Mouse (Mus musculus): ENCODE data around the gene Ccdc42. TPM values are rescaled to one million over a fixed set of nuclear protein-coding genes. Genes with fewer than 3 reads are reported as not detected.

The Ccdc42 gene
- polyA plus RNA-seq, 1 experiment from 2014 or later = 0.25 TPM

DNA sequence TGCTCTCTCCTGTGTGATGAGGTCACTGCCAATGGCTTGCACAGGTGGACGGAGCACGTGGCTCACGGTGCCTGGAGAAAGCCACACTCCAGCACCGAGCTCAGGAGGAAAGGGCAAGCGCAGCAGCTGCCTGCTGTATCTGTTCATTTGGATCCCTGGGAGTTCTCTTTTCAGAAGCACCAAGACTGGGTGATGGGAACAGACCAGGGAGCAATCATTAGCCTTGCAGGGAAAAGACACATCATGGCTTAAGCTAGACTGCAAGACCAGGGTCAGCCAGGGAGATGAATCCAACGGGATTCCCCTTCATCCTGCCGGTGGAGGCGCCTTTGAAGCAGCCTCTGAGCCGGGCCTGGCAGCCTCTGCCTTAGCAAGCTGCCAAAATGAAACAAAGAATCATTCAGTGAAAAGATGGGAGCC, 7.3 kb upstream of the Ccdc42 start:
- no peak overlapping the region for H3K4me3 ChIP-seq (replicated peaks; ENCODE audit: low read length)
- no peaks in the 10 kb centered on the region for H3K27me3 ChIP-seq (ENCODE audit: control insufficient read depth, insufficient read depth, low read length)
- no peaks in the 10 kb centered on the region for H3K36me3 ChIP-seq (replicated peaks; ENCODE audit: control insufficient read depth, insufficient read depth)
- peak; percentile 40; the same call in 1 of the 2 replicates for ATAC-seq (ENCODE audit: low FRiP score)
- H3K27ac ChIP-seq = peak overlapping the region; percentile 15
- peaks cover 14% of the 10 kb centered on the region for H3K4me1 ChIP-seq (replicated peaks; ENCODE audit: control insufficient read depth, insufficient read depth, low read length)
- H3K9me3 ChIP-seq (ENCODE audit: control insufficient read depth, low read length) = no peaks in the 10 kb centered on the region
- peak; percentile 71 for DNase-seq (ENCODE audit: low spot score)
- 21% methylated on average over 9 of the region's 9 CpGs for WGBS
- H3K9ac ChIP-seq = 0 out of 2 replicates have a peak overlapping the region, but pooled peaks have one; percentile 25
- no peak overlapping the region for H3K4me2 ChIP-seq (replicated peaks)

GRCm38 (mm10) chr11:68580566-68580965, 6.3 kb upstream of the Ccdc42 start:
- DNase-seq (ENCODE audit: low spot score) = no peak
- ATAC-seq (ENCODE audit: low FRiP score) = no peak
- Histone ChIP-seq H3K9me3 (ENCODE audit: control insufficient read depth, low read length) (no peaks in the 10 kb centered on the region), H3K4me3 (replicated peaks; ENCODE audit: low read length) (no peak overlapping the region), H3K4me2 (replicated peaks) (no peak overlapping the region), H3K27ac (0 out of 2 replicates have a peak overlapping the region, but pooled peaks have one; percentile 15), H3K4me1 (replicated peaks; ENCODE audit: control insufficient read depth, insufficient read depth, low read length) (peaks cover 16% of the 10 kb centered on the region), H3K9ac (no peak overlapping the region), H3K27me3 (ENCODE audit: control insufficient read depth, insufficient read depth, low read length) (no peaks in the 10 kb centered on the region), H3K36me3 (replicated peaks; ENCODE audit: control insufficient read depth, insufficient read depth) (no peaks in the 10 kb centered on the region)
- WGBS = 46% methylated on average over 6 of the region's 6 CpGs

- no peak overlapping the region for H3K4me3 ChIP-seq (replicated peaks; ENCODE audit: low read length)
- H3K36me3 ChIP-seq (replicated peaks; ENCODE audit: control insufficient read depth, insufficient read depth) = no peaks in the 10 kb centered on the region
- no peaks in the 10 kb centered on the region for H3K27me3 ChIP-seq (ENCODE audit: control insufficient read depth, insufficient read depth, low read length)
- DNase-seq (ENCODE audit: low spot score) = peak; percentile 77
- 0 out of 2 replicates have a peak, but pooled peaks have one; percentile 39 for ATAC-seq (ENCODE audit: low FRiP score)
- peaks cover 16% of the 10 kb centered on the region for H3K4me1 ChIP-seq (replicated peaks; ENCODE audit: control insufficient read depth, insufficient read depth, low read length)
- H3K9ac ChIP-seq = no peak overlapping the region
- H3K27ac ChIP-seq = peak overlapping the region; percentile 72
- no peaks in the 10 kb centered on the region for H3K9me3 ChIP-seq (ENCODE audit: control insufficient read depth, low read length)
- 54% methylated on average over 13 of the region's 13 CpGs for WGBS
- peak overlapping the region; percentile 24; the same call in 1 of the 2 replicates for H3K4me2 ChIP-seq (replicated peaks)
Observed at GRCm38 (mm10) chr11:68583225-68583624, 3.6 kb upstream of the Ccdc42 start.

GRCm38 (mm10) chr11:68583906-68584480, 2.8 kb upstream of the Ccdc42 start:
- peaks cover 16% of the 10 kb centered on the region for H3K4me1 ChIP-seq (replicated peaks; ENCODE audit: control insufficient read depth, insufficient read depth, low read length)
- no peak overlapping the region for H3K4me2 ChIP-seq (replicated peaks)
- no peaks in the 10 kb centered on the region for H3K9me3 ChIP-seq (ENCODE audit: control insufficient read depth, low read length)
- H3K27me3 ChIP-seq (ENCODE audit: control insufficient read depth, insufficient read depth, low read length) = no peaks in the 10 kb centered on the region
- no peak for ATAC-seq (ENCODE audit: low FRiP score)
- H3K27ac ChIP-seq = peak overlapping the region; percentile 72
- H3K36me3 ChIP-seq (replicated peaks; ENCODE audit: control insufficient read depth, insufficient read depth) = no peaks in the 10 kb centered on the region
- H3K9ac ChIP-seq = no peak overlapping the region
- H3K4me3 ChIP-seq (replicated peaks; ENCODE audit: low read length) = no peak overlapping the region
- WGBS = 58% methylated on average over 8 of the region's 8 CpGs
- peak; percentile 45 for DNase-seq (ENCODE audit: low spot score)

DNA sequence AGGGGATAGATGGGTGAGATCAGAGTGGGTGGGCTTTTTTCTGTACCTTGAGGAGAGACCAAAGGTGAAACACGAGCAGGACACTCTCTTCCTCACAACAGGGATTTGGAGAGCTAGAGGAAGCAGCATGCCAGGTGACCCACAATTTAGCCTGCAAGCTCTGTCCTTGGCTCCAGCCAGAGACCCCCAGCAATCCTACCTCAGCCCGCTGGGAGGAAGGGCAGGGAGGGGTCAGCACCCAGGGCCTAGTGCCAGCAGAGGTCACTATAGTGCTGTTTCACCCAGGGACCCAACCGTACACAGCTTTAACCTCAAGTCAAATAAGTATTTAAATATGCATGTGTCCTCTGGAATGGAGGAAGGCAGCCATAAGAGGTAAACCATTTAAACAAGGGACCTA, 931 bp upstream of the Ccdc42 start:
- DNase-seq (ENCODE audit: low spot score) = no peak
- WGBS = 32% methylated on average over 3 of the region's 3 CpGs
- no peak overlapping the region for H3K4me3 ChIP-seq (replicated peaks; ENCODE audit: low read length)

GRCm38 (mm10) chr11:68589055-68589809, 2.4 kb downstream of the Ccdc42 start:
- Histone ChIP-seq H3K4me3 (replicated peaks; ENCODE audit: low read length) (no peak overlapping the region), H3K27me3 (ENCODE audit: control insufficient read depth, insufficient read depth, low read length) (no peaks in the 10 kb centered on the region), H3K9me3 (ENCODE audit: control insufficient read depth, low read length) (no peaks in the 10 kb centered on the region), H3K27ac (no peak overlapping the region), H3K4me1 (replicated peaks; ENCODE audit: control insufficient read depth, insufficient read depth, low read length) (peaks cover 4% of the 10 kb centered on the region; the same call in 1 of the 2 replicates), H3K36me3 (replicated peaks; ENCODE audit: control insufficient read depth, insufficient read depth) (no peaks in the 10 kb centered on the region), H3K9ac (no peak overlapping the region), H3K4me2 (replicated peaks) (no peak overlapping the region)
- peak; percentile 73 for DNase-seq (ENCODE audit: low spot score)
- no peak for ATAC-seq (ENCODE audit: low FRiP score)
- WGBS = 70% methylated on average over 8 of the region's 8 CpGs

More for the DNA sequence above, 931 bp upstream of the Ccdc42 start:
- H3K4me1 ChIP-seq (replicated peaks; ENCODE audit: control insufficient read depth, insufficient read depth, low read length) = peaks cover 10% of the 10 kb centered on the region; the same call in 1 of the 2 replicates
- no peak overlapping the region for H3K27ac ChIP-seq
- H3K4me2 ChIP-seq (replicated peaks) = no peak overlapping the region
- no peaks in the 10 kb centered on the region for H3K27me3 ChIP-seq (ENCODE audit: control insufficient read depth, insufficient read depth, low read length)
- H3K9ac ChIP-seq = no peak overlapping the region
- H3K9me3 ChIP-seq (ENCODE audit: control insufficient read depth, low read length) = no peaks in the 10 kb centered on the region
- ATAC-seq (ENCODE audit: low FRiP score) = no peak
- no peaks in the 10 kb centered on the region for H3K36me3 ChIP-seq (replicated peaks; ENCODE audit: control insufficient read depth, insufficient read depth)

DNA sequence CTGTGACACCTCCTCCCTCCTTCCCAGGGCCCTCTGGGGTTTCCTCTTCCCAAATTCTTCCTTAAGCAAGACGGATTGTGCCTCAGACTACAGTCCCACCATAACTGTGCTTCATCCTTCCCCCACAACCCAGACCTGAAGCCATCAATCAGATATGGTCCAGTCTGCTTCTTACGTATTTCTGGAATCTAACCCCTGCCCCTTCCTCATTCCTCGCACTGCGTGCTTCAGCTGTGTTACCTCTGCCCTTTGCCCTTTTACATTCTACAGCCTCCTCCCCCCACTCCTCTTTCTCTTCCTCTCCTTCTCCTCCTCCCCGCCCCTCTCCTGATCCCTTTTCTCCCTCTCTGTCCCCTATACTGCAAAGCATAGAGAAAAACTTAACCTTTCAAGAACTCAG, 4.9 kb downstream of the Ccdc42 start:
- Histone ChIP-seq H3K36me3 (replicated peaks; ENCODE audit: control insufficient read depth, insufficient read depth) (no peaks in the 10 kb centered on the region), H3K27ac (no peak overlapping the region), H3K4me3 (replicated peaks; ENCODE audit: low read length) (no peak overlapping the region), H3K9ac (no peak overlapping the region), H3K4me2 (replicated peaks) (no peak overlapping the region), H3K27me3 (ENCODE audit: control insufficient read depth, insufficient read depth, low read length) (no peaks in the 10 kb centered on the region), H3K9me3 (ENCODE audit: control insufficient read depth, low read length) (no peaks in the 10 kb centered on the region), H3K4me1 (replicated peaks; ENCODE audit: control insufficient read depth, insufficient read depth, low read length) (no peaks in the 10 kb centered on the region)
- ATAC-seq (ENCODE audit: low FRiP score) (no peak), DNase-seq (ENCODE audit: low spot score) (no peak)
- WGBS = 17% methylated on average over 5 of the region's 5 CpGs

DNA sequence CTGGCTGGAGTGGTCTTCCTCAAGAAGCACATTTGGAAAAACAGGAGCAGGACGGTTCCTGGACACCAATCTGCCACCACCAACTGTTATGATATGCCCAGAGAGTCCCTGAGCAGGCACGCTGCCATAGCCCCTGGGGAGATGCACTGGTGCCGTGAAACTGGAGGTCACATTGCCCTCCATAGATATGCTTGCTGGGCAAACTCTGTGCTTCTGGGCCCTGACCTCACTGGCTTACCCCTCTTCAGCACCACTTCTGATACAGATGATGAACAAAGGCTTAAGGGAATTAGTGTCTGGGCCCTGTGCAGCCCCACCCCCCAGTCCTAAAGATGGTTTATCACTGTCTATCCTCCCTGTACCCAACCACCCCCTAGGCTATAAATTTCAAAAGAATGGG, 6.4 kb downstream of the Ccdc42 start:
- no peak overlapping the region for H3K27ac ChIP-seq

GRCm38 (mm10) chr11:68597912-68598311, 11.1 kb downstream of the Ccdc42 start:
- no peak overlapping the region for H3K4me2 ChIP-seq (replicated peaks)
- no peak overlapping the region for H3K27ac ChIP-seq
- 0 out of 2 replicates have a peak, but pooled peaks cover 4% of the 10 kb centered on the region for H3K4me1 ChIP-seq (replicated peaks; ENCODE audit: control insufficient read depth, insufficient read depth, low read length)
- no peak overlapping the region for H3K4me3 ChIP-seq (replicated peaks; ENCODE audit: low read length)
- H3K9ac ChIP-seq = no peak overlapping the region
- 90% methylated on average over 2 of the region's 2 CpGs for WGBS
- H3K9me3 ChIP-seq (ENCODE audit: control insufficient read depth, low read length) = no peaks in the 10 kb centered on the region
- no peak for ATAC-seq (ENCODE audit: low FRiP score)
- no peak for DNase-seq (ENCODE audit: low spot score)
- no peaks in the 10 kb centered on the region for H3K27me3 ChIP-seq (ENCODE audit: control insufficient read depth, insufficient read depth, low read length)
- no peaks in the 10 kb centered on the region for H3K36me3 ChIP-seq (replicated peaks; ENCODE audit: control insufficient read depth, insufficient read depth)

More for the DNA sequence above, 6.4 kb downstream of the Ccdc42 start:
- no peak overlapping the region for H3K4me2 ChIP-seq (replicated peaks)
- no peak for DNase-seq (ENCODE audit: low spot score)
- WGBS = 52% methylated on average over 3 of the region's 3 CpGs
- no peak for ATAC-seq (ENCODE audit: low FRiP score)
- no peaks in the 10 kb centered on the region for H3K4me1 ChIP-seq (replicated peaks; ENCODE audit: control insufficient read depth, insufficient read depth, low read length)
- H3K9ac ChIP-seq = no peak overlapping the region
- H3K4me3 ChIP-seq (replicated peaks; ENCODE audit: low read length) = no peak overlapping the region
- no peaks in the 10 kb centered on the region for H3K9me3 ChIP-seq (ENCODE audit: control insufficient read depth, low read length)
- H3K27me3 ChIP-seq (ENCODE audit: control insufficient read depth, insufficient read depth, low read length) = no peaks in the 10 kb centered on the region
- H3K36me3 ChIP-seq (replicated peaks; ENCODE audit: control insufficient read depth, insufficient read depth) = no peaks in the 10 kb centered on the region
